Mouse (Mus musculus): Measurements from ENCODE around the gene Vipr1.

The Vipr1 gene

DNA sequence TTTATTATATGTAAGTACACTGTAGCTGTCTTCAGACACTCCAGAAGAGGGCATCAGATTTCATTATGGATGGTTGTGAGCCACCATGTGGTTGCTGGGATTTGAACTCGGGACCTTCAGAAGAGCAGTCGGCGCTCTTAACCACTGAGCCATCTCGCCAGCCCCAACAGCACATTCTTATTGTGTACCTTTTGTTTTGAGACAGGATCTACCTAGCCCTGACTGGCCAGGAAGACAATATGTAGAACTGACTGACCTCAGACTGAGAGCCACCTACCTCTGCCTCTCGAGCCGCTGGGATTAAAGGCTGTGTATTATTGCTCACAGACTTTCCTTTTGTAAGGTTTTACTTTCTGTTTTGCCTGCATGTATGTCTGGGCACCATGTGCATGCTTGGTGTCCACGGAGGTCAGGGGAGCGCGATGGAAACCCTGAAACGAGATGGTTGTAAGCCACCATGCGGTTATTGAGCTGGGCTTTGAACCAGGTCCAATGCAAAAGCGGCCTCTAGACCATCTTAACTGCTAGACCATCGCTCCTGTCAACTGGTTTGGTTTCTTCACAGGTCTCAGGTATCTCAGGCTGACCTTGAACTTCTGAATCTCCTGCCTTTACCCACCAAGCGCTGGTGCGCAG lies 75.7 kb downstream of the Vipr1 start:
- in situ Hi-C loops (cut with MboI, MseI) = no loop called here

DNA sequence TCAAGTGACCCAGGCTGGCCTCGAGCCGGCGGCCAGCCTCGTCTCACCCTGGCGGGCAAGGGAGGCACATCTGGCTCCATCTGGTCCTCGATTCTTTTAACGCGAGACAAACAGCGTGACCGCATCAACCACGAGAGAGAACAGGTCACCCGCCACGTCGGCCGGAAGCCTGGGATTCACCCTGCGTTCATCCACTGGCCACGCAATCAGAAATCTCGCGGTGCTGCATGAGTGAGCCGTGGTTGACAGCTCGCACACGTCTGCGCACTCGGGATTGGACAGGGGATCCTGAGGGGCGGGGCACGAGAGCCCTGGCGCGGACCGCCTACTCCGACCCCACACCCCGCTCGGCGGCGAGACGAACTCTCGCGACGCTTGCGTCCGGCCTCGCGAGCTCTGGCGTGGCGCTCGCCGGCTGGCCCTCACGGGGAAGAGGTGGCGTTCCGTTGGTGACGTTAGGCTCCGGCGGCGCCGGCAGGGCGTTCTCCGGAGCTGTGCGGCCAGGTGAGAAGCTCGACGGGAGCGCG lies 76.3 kb downstream of the Vipr1 start, which contains the start of gene Nktr:
Nktr (plus strand) TSS at position 378 of the 527 bp plus-strand sequence.
- in situ Hi-C loops (cut with MboI, MseI) = no loop called here

DNA sequence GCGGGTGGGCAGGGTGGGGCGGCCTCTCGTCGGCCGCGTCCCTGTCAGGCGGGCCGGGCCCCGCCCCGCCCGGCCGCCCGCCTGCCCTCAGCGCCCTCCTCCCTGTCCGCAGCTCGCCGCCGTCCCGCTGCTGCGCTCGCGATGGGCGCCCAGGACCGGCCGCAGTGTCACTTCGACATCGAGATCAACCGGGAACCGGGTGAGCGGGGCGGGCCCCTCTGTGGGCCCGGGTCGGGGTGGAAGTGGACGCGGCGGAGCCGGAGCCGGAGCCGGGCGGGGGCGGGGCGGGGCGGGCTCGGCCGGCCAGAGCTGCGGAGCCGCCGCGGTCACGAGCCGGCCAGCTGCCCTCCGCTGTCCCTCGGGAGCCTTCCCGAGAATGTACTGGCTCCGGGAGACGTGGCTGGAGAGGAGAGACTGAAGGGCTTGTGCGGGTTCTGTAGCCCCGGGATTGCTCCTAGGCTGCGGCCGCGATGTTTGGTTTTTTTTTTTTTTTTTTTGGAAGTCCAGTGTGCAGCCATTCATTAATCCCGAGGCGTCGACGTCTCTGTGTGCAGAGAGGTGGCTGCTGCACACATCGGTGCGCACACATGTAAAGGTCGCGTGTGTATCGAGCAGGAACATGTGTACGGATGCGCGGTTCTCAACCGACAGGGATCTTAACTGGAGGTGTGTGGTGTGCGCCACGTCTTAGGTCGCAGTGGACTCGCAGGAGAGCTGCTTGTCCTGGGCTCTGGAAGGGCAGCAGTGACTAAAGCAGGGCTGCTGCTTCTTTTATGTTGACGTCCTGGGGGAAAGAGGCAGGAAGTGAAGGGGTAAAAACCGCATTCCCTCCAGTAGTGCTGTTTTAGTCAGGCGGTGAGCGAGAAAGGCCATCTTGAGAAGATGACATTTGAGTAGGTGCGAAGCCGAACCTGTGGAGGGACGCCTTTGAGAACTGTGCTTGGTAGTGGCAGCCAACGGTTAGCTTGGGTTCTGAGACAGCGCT lies 77.1 kb downstream of the Vipr1 start:
- in situ Hi-C loops (cut with MboI, MseI) = no loop called here

All from T-helper 2 cell (primary cell).